Mouse (Mus musculus) midbrain, embryonic 10.5 days (tissue): ENCODE results near the gene Higd1a. TPM values are rescaled to one million over a fixed set of nuclear protein-coding genes. Genes with fewer than 3 reads are reported as not detected.

ENCODE experiments used
- DNase-seq: peaks from one replicate; pipeline ENCODE4 v3.0.0-alpha.2; 2017; ENCODE audit warnings: low spot score
- H3K27ac ChIP-seq: fragments of 300-500 bp; sonication (generic); replicated peaks from 2 replicates; pipeline ENCODE4 v1.5.1; 2016; ENCODE audit warnings: mild to moderate bottlenecking
- H3K27me3 ChIP-seq: fragments of 300-500 bp; sonication (generic); 2 replicates; pipeline ENCODE4 v1.6.1; 2016; ENCODE audit warnings: low read depth, mild to moderate bottlenecking; ENCODE audit not compliant: poor library complexity, severe bottlenecking
- H3K36me3 ChIP-seq: fragments of 300-500 bp; sonication (generic); 2 replicates; pipeline ENCODE4 v1.6.1; 2016; ENCODE audit warnings: mild to moderate bottlenecking, moderate library complexity
- H3K4me1 ChIP-seq: fragments of 300-500 bp; sonication (generic); 2 replicates; pipeline ENCODE4 v1.6.1; 2016
- H3K4me3 ChIP-seq: fragments of 300-500 bp; sonication (generic); 2 replicates; pipeline ENCODE4 v1.5.1; 2016; ENCODE audit warnings: mild to moderate bottlenecking, moderate library complexity
- H3K9me3 ChIP-seq: fragments of 300-500 bp; sonication (generic); replicated peaks from 2 replicates; pipeline ENCODE4 v1.6.1; 2016; ENCODE audit warnings: mild to moderate bottlenecking
- WGBS: fragments of 180-500 bp; shearing (Covaris S2); methylation state at CpG from one replicate; pipeline ENCODE4 v1.1.7; 2016; 5-methylcytosine and 5-hydroxymethylcytosine counted together
- polyA plus RNA-seq: library from polyadenylated mRNA; unstranded; fragments of >200 nt; fragmentation: Nextera tagmentation; extraction: Ambion mirVana; gene quantifications from 2 replicates; pipeline ENCODE4 v1.2.1, GENCODE M21; 2016

The Higd1a gene
- 207 and 245 TPM in 2 replicates for polyA plus RNA-seq

DNA sequence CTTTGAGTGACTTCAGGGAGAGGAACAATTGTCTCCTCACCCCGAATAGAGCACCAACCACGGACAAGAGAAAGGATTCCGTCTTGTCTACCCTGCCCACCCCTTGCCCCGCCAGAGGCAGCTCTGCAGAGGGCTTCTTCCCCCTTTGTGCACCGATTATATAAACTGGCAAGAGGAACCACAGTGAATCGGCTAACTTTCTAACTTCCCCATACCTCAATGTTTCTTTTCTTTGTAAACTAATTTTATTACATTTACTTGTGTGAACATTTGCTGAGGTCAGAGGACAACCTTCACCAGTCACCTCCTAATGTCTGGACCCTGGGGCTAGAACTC lies at the start of gene Higd1a:
Higd1a (minus strand) TSS at position 210 of the 336 bp plus-strand sequence.
- Histone ChIP-seq H3K9me3 (no peaks in the 10 kb centered on the region), H3K27me3 (no peaks in the 10 kb centered on the region), H3K27ac (peak within 1 kb of the TSS; percentile 98), H3K36me3 (peaks cover 18% of the 10 kb centered on the region), H3K4me1 (peaks cover 29% of the 10 kb centered on the region), H3K4me3 (peak within 1 kb of the TSS; percentile 79)
- 17% methylated on average over 6 of the region's 6 CpGs for WGBS
- no peak for DNase-seq

GRCm38 (mm10) chr9:121907356-121908070 lies 49.4 kb upstream of the Higd1a start:
- H3K9me3 ChIP-seq: no peaks in the 10 kb centered on the region
- 80% methylated on average over 10 of the region's 10 CpGs for WGBS

DNA sequence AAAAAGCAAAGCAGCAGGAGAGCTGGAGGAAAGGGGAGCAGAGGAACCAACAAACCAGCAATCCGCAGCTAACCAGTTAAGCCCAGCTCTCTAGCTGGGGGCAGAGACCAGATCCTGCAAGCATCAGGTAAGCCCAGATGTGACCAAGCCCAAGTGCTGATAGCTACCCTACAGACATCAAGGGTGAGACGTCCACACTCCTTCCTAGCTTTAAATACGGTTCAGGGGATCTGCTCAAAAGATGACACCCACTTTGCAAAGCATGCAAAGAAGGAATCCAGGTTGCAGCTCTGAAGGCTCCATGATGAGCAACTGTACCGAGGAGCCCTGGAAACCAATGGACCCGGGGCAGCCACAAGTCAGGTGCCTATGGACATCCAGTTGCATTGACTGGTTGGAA lies 48.3 kb upstream of the Higd1a start:
- Histone ChIP-seq H3K4me1 (no peaks in the 10 kb centered on the region), H3K36me3 (no peaks in the 10 kb centered on the region), H3K4me3 (no peak overlapping the region), H3K27ac (no peak overlapping the region), H3K27me3 (no peaks in the 10 kb centered on the region), H3K9me3 (no peaks in the 10 kb centered on the region)
- 86% methylated on average over 5 of the region's 5 CpGs for WGBS
- DNase-seq: no peak

More at GRCm38 (mm10) chr9:121907356-121908070, 49.4 kb upstream of the Higd1a start:
- H3K27ac ChIP-seq: no peak overlapping the region
- H3K4me3 ChIP-seq: no peak overlapping the region
- H3K4me1 ChIP-seq: no peaks in the 10 kb centered on the region
- no peaks in the 10 kb centered on the region for H3K36me3 ChIP-seq
- no peaks in the 10 kb centered on the region for H3K27me3 ChIP-seq
- no peak for DNase-seq

GRCm38 (mm10) chr9:121905556-121906185 lies 47.5 kb upstream of the Higd1a start:
- Histone ChIP-seq H3K9me3 (no peaks in the 10 kb centered on the region), H3K4me1 (no peaks in the 10 kb centered on the region), H3K36me3 (no peaks in the 10 kb centered on the region), H3K4me3 (no peak overlapping the region), H3K27me3 (no peaks in the 10 kb centered on the region), H3K27ac (no peak overlapping the region)
- WGBS: 89% methylated on average over 4 of the region's 4 CpGs
- no peak for DNase-seq

DNA sequence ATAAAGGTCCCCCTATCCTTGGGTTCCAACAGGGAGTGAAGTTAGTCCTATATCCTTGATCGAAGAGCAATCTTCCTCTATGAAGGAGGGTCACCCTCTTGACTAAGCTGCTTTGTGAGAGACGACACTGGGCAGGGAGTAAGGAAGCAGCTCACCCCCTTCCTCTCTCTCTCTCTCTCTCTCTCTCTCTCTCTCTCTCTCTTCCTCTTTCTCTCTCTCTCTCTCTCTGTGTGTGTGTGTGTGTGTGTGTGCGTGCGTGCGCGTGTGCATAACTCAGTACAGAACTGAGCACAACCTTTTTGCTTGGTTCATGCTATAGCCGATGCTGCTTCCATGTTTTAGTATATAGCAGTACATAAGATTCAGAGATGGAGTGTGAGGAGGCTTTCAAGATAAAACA lies 46.8 kb upstream of the Higd1a start:
- no peaks in the 10 kb centered on the region for H3K9me3 ChIP-seq
- H3K4me1 ChIP-seq: no peaks in the 10 kb centered on the region
- WGBS: 91% methylated on average over 7 of the region's 7 CpGs
- no peak overlapping the region for H3K4me3 ChIP-seq
- no peak for DNase-seq
- H3K27ac ChIP-seq: no peak overlapping the region
- no peaks in the 10 kb centered on the region for H3K27me3 ChIP-seq
- H3K36me3 ChIP-seq: no peaks in the 10 kb centered on the region

DNA sequence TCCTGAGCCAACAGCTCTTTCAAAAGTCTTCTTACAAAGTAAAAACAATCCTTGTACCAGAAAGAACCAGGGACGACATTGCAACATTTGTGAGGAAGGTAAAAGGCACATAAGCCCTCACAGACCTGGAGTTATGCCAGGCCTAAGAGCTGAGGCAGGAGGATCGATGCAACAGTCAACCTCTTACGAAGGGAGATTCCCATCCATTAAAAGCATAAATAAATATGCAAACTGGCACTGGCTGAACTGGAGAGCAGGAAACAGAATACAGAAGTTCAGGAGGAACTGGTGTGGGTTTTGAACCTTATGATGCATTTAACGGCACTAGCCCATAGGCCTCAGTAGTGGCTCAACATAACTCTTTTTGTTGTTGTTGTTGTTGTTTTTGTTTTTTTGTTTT lies 46.2 kb upstream of the Higd1a start:
- Histone ChIP-seq H3K9me3 (no peaks in the 10 kb centered on the region), H3K4me1 (no peaks in the 10 kb centered on the region), H3K27me3 (no peaks in the 10 kb centered on the region), H3K27ac (no peak overlapping the region), H3K36me3 (no peaks in the 10 kb centered on the region), H3K4me3 (no peak overlapping the region)
- DNase-seq: no peak
- 91% methylated on average over 4 of the region's 4 CpGs for WGBS

DNA sequence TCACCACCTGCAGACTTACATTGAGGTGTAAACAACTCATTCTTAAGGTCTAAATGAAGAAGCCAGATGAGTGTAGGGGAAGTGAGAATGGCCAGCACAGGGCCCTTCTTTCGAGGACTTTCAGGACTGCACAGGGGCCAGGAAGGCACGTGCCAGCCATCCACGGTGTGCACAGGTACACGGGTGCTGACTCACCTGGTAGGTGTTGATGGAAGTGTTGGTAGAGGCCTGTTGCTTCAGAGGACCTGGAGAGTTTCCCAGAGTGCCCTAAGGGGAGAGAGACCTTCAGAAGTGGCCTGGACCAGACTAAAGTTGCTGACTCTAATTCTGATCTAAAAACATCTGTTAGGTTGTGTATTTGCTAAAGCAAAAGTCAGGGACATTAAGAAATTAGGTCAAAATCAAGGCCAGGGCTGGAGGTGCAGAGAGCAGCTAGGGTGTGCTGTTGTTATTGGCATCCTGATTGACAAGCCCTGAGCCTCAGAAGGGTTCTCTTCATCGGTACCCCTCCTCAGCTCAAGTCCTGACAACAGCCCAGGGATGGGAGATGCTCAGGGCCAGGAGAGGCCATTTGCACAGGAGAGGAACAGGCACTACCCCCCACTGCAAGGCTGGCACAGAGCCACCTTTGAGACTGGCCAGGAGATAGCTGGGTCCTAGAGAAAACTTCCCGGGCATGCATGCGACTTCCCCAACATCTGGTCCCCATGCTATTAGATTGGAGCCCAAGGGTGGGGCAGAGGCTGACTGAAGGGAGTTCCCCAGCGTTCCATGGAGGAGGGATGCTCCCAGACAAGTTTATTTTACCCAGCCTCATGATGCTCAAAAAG lies 45.5 kb upstream of the Higd1a start:
- Histone ChIP-seq H3K27ac (no peak overlapping the region), H3K36me3 (no peaks in the 10 kb centered on the region), H3K27me3 (no peaks in the 10 kb centered on the region), H3K4me3 (no peak overlapping the region), H3K4me1 (no peaks in the 10 kb centered on the region), H3K9me3 (no peaks in the 10 kb centered on the region)
- no peak for DNase-seq
- WGBS: 86% methylated on average over 8 of the region's 8 CpGs

DNA sequence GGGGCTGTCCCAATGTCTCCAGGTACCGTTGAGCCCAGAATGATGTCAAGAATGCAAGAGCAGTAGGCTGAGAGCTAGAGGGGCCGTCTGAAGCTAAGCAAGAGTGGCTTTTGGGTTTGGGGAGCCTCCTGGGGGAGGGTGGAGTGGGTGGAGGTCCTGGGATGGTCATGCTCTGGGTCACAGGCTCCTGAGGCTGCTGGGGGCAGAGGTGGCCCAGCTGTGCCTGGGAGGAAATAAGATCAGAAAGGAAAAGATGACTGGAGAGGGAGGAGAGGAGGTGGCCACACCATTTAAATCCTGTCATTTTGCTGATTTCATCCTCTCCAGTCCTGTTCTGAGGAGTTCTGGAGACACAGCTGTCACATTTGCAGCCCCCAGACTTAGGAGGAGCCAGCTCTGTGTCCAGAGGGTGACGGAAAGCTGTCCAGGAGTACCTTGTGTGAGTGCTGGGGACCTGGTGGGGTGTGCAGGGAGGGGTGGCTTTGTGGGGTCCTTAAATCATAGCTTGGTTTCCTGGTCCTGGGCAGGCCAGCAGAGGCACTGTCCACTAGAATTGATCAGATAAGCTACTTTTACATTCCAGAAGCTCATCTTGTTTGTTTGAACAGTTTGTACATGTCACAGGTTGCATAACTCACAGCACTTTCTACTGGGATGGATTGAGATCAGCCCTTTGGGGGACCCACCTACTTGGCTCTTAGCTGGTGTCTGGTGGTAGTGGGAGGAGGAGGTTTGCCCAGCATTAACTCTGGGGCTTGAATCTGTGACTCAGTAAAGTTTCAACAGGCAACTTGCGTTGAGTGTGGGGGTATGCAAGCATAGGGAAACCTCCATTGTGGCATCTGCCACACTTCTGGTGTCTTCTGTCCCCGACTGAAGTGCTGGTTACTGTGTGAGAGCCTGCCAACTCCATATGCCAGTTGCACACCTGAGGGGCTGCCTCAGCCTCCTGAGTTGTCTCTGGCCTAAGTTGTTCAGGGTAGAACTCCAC lies 43.8 kb upstream of the Higd1a start:
- WGBS: 81% methylated on average over 5 of the region's 5 CpGs
- no peak overlapping the region for H3K4me3 ChIP-seq
- no peak overlapping the region for H3K27ac ChIP-seq
- no peaks in the 10 kb centered on the region for H3K9me3 ChIP-seq
- H3K36me3 ChIP-seq: no peaks in the 10 kb centered on the region
- no peaks in the 10 kb centered on the region for H3K4me1 ChIP-seq
- DNase-seq: no peak
- H3K27me3 ChIP-seq: no peaks in the 10 kb centered on the region

DNA sequence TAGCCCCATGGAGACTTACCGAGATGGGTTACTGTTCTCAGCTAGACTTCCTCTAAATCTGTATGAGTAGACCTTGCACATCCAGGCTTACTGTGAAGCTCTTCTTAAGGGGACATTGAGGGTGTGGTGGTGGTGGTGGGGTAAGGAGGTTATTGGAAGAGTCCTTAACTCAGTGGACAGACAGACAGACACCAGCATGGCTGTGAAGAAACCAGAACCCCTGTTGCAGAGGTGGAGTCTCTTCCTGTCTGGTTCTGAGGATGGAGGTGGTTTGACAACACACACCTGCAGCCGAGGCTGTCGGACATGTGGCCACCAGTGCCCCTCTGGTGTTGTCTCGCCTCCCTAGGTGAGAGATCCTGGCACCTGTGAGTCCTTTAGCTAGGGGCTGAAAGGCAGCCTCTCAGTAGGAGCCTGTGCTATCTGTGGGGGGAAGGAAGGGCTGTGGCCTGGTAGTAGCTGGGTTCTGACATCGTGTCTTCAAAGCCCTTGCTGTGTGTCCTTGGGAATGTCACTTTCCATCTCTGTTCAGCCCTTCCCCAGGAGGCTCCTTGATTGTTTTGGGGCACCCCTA lies 42.2 kb upstream of the Higd1a start:
- H3K4me1 ChIP-seq: no peaks in the 10 kb centered on the region
- no peak for DNase-seq
- no peaks in the 10 kb centered on the region for H3K36me3 ChIP-seq
- 87% methylated on average over 5 of the region's 5 CpGs for WGBS
- no peak overlapping the region for H3K27ac ChIP-seq
- no peaks in the 10 kb centered on the region for H3K27me3 ChIP-seq
- H3K4me3 ChIP-seq: no peak overlapping the region
- H3K9me3 ChIP-seq: no peaks in the 10 kb centered on the region

GRCm38 (mm10) chr9:121899306-121899705 lies 41.1 kb upstream of the Higd1a start:
- no peak overlapping the region for H3K27ac ChIP-seq
- no peaks in the 10 kb centered on the region for H3K27me3 ChIP-seq
- DNase-seq: no peak
- peaks cover 4% of the 10 kb centered on the region; the same call in 1 of the 2 replicates for H3K4me1 ChIP-seq
- H3K4me3 ChIP-seq: no peak overlapping the region
- H3K9me3 ChIP-seq: no peaks in the 10 kb centered on the region
- no peaks in the 10 kb centered on the region for H3K36me3 ChIP-seq
- 75% methylated on average over 6 of the region's 6 CpGs for WGBS

- H3K27me3 ChIP-seq: no peaks in the 10 kb centered on the region
- H3K27ac ChIP-seq: no peak within 1 kb of the TSS
- H3K4me3 ChIP-seq: no peak within 1 kb of the TSS
- no peak for DNase-seq
- no peaks in the 10 kb centered on the region for H3K36me3 ChIP-seq
- H3K9me3 ChIP-seq: no peaks in the 10 kb centered on the region
- H3K4me1 ChIP-seq: peaks cover 5% of the 10 kb centered on the region; the same call in 1 of the 2 replicates
- WGBS: 86% methylated on average over 9 of the region's 9 CpGs
Observed at GRCm38 (mm10) chr9:121898245-121898644, 40.1 kb upstream of the Higd1a start, which contains the start of gene Ackr2. TSS of gene Ackr2 (plus strand) at chr9:121898355.

GRCm38 (mm10) chr9:121896820-121897219 lies 38.7 kb upstream of the Higd1a start:
- H3K36me3 ChIP-seq: no peaks in the 10 kb centered on the region
- DNase-seq: no peak
- H3K4me3 ChIP-seq: no peak overlapping the region
- no peaks in the 10 kb centered on the region for H3K9me3 ChIP-seq
- H3K27ac ChIP-seq: no peak overlapping the region
- peaks cover 5% of the 10 kb centered on the region for H3K4me1 ChIP-seq
- no peaks in the 10 kb centered on the region for H3K27me3 ChIP-seq
- WGBS: 87% methylated on average over 4 of the region's 4 CpGs
